Mouse (Mus musculus) urinary bladder, postnatal 4 days (tissue): ENCODE measurements around the gene Kif3a.

Experiments
- DNase-seq, 2 experiments: peaks; one replicate each; pipeline ENCODE4 v3.0.0; 2021 to 2022; ENCODE audit warnings: low spot score in 2 of 2

Kif3a gene

GRCm38 (mm10) chr11:53567224-53568014 is at the start of gene Kif3a:
Gene Kif3a (plus strand): TSS chr11:53567379.
- DNase-seq, result peak; percentile 92

GRCm38 (mm10) chr11:53518759-53519158 is 48.4 kb upstream of the Kif3a start:
- DNase-seq, result no peak

GRCm38 (mm10) chr11:53519207-53520121 is 47.7 kb upstream of the Kif3a start, which contains the start of gene Sept8:
Gene Sept8 (plus strand): TSS chr11:53519257.
- DNase-seq, result peak in 1 of 2 experiments; percentile 60

GRCm38 (mm10) chr11:53520122-53520978 is 46.8 kb upstream of the Kif3a start:
- peak in 1 of 2 experiments; percentile 64 for DNase-seq

- DNase-seq, result no peak
Observed at GRCm38 (mm10) chr11:53521120-53521820, 45.9 kb upstream of the Kif3a start.

GRCm38 (mm10) chr11:53521821-53522131 is 45.4 kb upstream of the Kif3a start:
- DNase-seq, result peak in 1 of 2 experiments; percentile 56

- no peak for DNase-seq
Observed at GRCm38 (mm10) chr11:53522362-53522761, 44.8 kb upstream of the Kif3a start.

- no peak for DNase-seq
Observed at GRCm38 (mm10) chr11:53522930-53523329, 44.2 kb upstream of the Kif3a start.

GRCm38 (mm10) chr11:53523545-53524405 is 43.4 kb upstream of the Kif3a start:
- no peak for DNase-seq

GRCm38 (mm10) chr11:53524905-53525304 is 42.3 kb upstream of the Kif3a start:
- DNase-seq, result no peak

GRCm38 (mm10) chr11:53525461-53525860 is 41.7 kb upstream of the Kif3a start:
- no peak for DNase-seq

GRCm38 (mm10) chr11:53528397-53529252 is 38.6 kb upstream of the Kif3a start:
- no peak for DNase-seq

GRCm38 (mm10) chr11:53529253-53529557 is 38.0 kb upstream of the Kif3a start:
- peak in 1 of 2 experiments; percentile 56 for DNase-seq

- DNase-seq, result no peak
Observed at GRCm38 (mm10) chr11:53530001-53530400, 37.2 kb upstream of the Kif3a start.

- no peak for DNase-seq
Observed at GRCm38 (mm10) chr11:53531578-53532230, 35.5 kb upstream of the Kif3a start.

- no peak for DNase-seq
Observed at GRCm38 (mm10) chr11:53532231-53532620, 35.0 kb upstream of the Kif3a start.

GRCm38 (mm10) chr11:53539002-53539491 is 28.1 kb upstream of the Kif3a start:
- no peak for DNase-seq

- DNase-seq, result no peak
Observed at GRCm38 (mm10) chr11:53540394-53540793, 26.8 kb upstream of the Kif3a start.

GRCm38 (mm10) chr11:53541222-53541621 is 26.0 kb upstream of the Kif3a start:
- no peak for DNase-seq
